Mouse (Mus musculus) layer of hippocampus, adult 2 months (tissue): ENCODE results near the gene Filip1l. TPM values are rescaled to one million over a fixed set of nuclear protein-coding genes. Genes with fewer than 3 reads are reported as not detected.

Experiments
- DNase-seq, 2 experiments: peaks; one replicate each; pipeline ENCODE4 v3.0.0; 2022; ENCODE audit warnings: low spot score in 2 of 2
- H3K27ac ChIP-seq: fragments of 200-600 bp; 2 replicates; pipeline ENCODE4 v1.8.1; 2022
- H3K4me3 ChIP-seq: fragments of 200-600 bp; 2 replicates; pipeline ENCODE4 v1.8.1; 2022; ENCODE audit warnings: mild to moderate bottlenecking
- CTCF ChIP-seq: fragments of 200-600 bp; conservative IDR thresholded peaks from 2 replicates; pipeline ENCODE4 v1.8.1; 2022; ENCODE audit warnings: antibody characterized with exemption, mild to moderate bottlenecking, moderate library complexity
- total RNA-seq, 2 experiments: library from RNA; stranded (reverse); gene quantifications; 2 replicates each; pipeline ENCODE4 v1.2.3; 2021

Gene Filip1l
- total RNA-seq, 2 experiments from 2014 or later = 3.2 to 4.0 TPM

DNA sequence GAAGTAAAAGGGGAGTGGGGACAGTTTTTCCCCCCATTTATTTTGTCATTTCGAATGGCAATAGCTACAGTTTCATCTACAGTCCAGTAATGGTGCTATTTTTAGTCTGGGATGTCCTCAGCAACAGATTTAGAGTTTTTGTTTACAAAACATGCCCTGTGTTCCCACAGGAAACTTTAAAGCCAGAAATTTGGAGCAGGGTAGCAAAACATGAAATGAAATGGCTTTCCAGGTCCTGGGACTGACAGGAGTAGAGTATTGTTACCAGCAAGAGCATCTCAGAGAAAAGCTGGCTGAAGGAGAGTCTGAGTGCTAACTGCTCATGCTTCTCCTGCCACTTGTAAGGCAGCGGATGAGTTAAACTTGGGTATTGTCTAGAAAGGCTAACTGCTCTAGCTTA, 22.8 kb upstream of the Filip1l start:
- TF ChIP-seq CTCF = no peak
- no peak for DNase-seq
- Histone ChIP-seq H3K27ac (no peak overlapping the region), H3K4me3 (no peak overlapping the region)

DNA sequence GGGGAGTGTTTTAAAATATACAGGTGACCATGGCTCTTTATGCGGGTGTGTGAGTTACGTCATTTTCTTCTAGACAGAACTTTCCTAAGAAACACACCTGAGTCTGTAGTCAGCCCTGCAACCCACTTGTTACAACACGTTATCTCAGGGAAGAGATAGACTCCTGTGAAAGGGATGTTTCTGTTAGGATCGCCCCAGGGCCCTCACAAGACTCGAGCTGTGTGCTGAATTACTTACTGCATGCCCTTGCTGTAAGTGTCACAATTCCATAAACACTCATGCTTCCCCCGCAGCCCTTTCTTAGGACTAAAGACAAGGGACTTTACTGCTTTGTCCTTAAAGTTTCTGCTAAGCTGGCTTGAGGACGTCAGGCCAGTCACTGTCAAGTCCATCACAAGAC, 20.6 kb upstream of the Filip1l start:
- Histone ChIP-seq H3K4me3 (no peak overlapping the region), H3K27ac (no peak overlapping the region)
- TF ChIP-seq CTCF = no peak
- no peak for DNase-seq

DNA sequence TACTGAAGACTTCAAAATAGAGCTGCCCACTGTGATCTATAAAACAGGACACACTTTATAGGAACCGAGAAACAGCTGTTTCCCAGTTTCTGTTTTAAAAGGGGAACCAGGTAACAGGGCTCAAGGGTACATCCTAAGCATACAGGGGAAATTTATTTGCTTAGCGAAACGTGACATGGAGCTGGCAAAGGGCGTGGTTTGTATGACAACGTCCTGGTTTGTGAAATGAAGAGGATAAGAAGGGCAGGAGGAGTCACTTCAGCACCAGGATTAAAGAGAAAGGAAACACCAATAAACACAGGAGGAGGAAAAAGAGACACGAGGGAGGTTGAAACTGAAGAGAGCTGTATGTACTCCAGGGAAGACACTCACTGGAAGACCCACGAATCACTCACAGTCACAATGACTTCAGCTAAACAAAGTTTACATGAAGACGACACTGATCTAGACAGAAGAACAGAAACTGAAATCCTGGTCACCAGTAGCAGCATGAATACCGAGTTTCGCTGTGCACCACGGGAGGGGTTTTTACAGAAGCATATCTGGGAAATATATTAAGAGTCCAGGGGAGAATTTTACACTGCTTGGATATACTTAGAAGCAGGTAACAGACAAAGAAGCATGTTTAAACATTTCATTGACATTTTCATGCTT, 16.0 kb upstream of the Filip1l start:
- no peak overlapping the region for H3K4me3 ChIP-seq
- peak overlapping the region; percentile 18; the same call in 1 of the 2 replicates for H3K27ac ChIP-seq
- no peak for DNase-seq
- TF ChIP-seq CTCF = no peak

DNA sequence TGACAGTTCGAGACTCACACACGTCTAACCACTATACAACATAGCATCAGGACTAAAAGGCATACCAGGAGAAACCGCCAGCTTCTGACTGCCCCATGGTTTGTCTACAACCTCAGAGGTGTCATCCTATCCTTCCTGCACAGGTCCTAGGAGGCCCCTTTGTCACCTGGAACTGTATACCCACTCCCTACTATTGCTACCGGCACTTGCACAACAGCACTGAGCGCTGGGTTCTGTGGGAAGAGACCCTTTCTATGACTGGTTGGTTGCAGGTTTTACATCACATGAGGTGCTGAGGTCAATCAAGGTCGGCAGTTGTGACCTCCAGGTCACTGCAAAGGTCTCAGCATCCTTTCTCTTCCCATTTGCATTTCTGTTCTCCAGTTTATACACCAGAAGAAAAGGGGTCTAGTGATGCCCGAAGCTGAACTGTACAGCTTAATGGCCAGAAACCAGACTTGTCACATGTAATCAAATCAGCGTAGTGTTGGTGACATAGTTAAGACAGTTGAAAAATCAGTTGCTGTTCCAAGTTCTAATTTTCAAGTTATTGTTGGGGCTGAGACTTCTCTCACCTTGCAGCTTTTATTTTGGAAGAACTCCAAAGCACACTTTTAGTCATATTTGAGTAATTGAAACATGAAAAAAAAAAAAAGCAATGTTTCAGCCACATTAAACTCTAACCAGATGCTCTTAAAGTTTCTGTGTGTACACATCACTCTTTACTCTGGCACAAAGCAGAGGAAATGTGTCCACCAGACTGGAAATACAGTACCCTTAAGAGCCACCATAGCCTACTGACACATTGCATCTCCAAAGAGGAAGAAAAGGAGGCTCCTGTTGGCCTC, 12.9 kb upstream of the Filip1l start:
- Histone ChIP-seq H3K27ac (no peak overlapping the region), H3K4me3 (no peak overlapping the region)
- no peak for DNase-seq
- no peak for TF ChIP-seq CTCF

DNA sequence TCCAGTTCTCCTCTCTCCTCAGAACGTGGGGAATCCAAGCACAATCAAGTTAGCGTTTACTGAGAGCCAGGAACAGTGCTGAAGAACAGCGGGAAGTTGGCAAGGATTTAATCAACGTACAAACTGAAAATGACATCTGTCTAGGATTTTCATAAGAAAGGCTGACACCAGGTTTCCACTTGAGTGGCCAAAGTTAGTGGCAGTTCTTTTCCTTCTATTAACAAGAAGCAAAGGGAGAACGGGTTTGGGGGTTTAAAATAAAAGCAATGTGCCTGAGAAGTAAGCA, 12.3 kb upstream of the Filip1l start:
- Histone ChIP-seq H3K4me3 (no peak overlapping the region), H3K27ac (no peak overlapping the region)
- TF ChIP-seq CTCF = no peak
- DNase-seq = no peak

GRCm38 (mm10) chr16:57346258-57346657, 6.6 kb upstream of the Filip1l start:
- TF ChIP-seq CTCF = no peak
- no peak for DNase-seq
- H3K4me3 ChIP-seq = no peak overlapping the region
- no peak overlapping the region for H3K27ac ChIP-seq

DNA sequence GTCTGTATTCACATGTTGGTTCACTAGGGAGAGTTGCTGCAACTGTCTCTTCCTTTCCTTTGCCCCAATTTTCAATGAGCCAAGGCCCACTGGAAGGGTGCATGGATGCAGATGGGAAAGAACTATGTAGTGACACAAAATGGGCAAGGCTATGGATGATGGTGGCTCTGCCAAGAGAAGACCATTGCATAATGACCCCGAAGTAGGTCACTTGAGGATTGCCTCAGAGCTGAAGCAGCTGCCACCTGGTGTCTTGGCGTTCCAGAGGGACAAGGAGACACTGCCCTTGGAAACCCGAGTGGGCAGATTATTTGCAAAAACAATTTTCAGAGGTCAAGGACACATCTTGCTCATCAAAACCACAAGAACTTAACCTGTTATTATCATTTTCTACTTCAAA, 3.9 kb upstream of the Filip1l start:
- H3K4me3 ChIP-seq = no peak overlapping the region
- no peak for TF ChIP-seq CTCF
- no peak for DNase-seq
- no peak overlapping the region for H3K27ac ChIP-seq

- H3K4me3 ChIP-seq = no peak overlapping the region
- no peak for DNase-seq
- TF ChIP-seq CTCF = no peak
- H3K27ac ChIP-seq = no peak overlapping the region
Measured at GRCm38 (mm10) chr16:57349689-57350088, 3.2 kb upstream of the Filip1l start.

DNA sequence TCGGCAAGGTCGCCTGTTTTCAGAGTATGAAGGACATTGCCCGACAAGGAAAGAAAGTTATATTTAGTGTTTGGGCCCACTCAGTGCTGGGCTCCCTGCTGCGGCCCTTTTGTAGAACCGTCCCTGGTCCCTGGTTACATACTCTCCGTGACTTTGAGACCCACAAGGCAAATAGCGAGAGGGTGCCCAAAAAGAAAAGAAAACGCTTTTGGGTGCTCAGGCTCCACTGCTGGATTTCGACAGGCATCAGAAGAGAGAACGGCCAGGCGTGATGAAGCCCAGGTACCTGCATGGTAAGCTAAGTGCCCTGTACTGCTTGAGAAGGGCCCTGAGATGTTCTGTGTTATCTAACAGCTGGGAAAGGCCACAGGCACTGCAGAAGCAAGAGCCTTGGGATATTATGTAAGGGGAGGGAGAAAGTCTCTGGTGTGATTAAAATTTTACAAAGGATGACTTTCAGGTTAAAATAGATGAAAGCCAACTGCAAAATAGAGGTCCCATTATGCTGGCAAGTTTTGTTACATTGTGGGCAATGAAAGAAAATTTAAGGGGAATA, 351 bp downstream of the Filip1l start:
- DNase-seq = no peak
- TF ChIP-seq CTCF = no peak
- no peak overlapping the region for H3K27ac ChIP-seq

GRCm38 (mm10) chr16:57353932-57354331, 1.0 kb downstream of the Filip1l start:
- no peak for TF ChIP-seq CTCF

More for the DNA sequence above, 351 bp downstream of the Filip1l start:
- no peak overlapping the region for H3K4me3 ChIP-seq

DNA sequence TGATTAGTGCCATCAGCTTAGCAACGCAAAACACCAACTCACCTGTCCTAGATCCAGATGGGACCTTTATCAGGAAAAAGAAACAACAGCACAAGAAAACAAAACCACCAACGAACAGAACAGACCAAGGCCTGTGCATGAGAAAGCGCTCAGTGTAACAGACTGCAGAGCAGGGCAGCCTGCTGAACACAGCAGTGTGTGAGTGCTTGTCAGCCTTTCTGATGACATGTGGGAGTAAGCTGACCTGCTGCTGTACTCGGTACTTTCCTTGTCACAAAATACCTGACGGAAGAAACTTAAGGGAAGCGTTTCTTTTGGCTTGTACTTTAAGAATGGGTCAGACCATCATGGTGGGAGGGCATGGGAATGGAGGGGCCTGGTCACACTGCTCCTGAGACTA, 3.6 kb downstream of the Filip1l start:
- Histone ChIP-seq H3K4me3 (no peak overlapping the region), H3K27ac (no peak overlapping the region)
- TF ChIP-seq CTCF = no peak
- DNase-seq = no peak

More at GRCm38 (mm10) chr16:57353932-57354331, 1.0 kb downstream of the Filip1l start:
- Histone ChIP-seq H3K27ac (no peak overlapping the region), H3K4me3 (no peak overlapping the region)
- no peak for DNase-seq

DNA sequence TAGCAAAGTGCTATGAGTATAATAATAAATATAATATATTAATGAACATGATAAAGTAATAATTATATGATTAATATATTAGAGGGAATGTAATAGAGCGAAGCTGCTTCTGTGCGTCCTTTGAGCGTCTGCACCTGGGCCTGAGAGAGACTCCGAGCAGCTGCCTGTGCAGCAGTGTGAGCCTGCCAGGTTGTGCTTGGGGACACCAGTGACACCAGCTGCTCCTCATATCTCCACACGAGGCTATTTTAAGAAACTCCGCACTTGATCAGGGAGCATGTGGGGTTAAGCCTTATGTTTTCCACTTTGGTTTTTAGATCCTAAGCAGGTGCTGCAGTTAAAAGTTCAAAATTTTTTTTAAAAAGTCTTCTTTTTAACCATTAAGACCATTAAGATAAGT, 4.1 kb downstream of the Filip1l start:
- Histone ChIP-seq H3K27ac (no peak overlapping the region), H3K4me3 (no peak overlapping the region)
- no peak for DNase-seq
- TF ChIP-seq CTCF = no peak

DNA sequence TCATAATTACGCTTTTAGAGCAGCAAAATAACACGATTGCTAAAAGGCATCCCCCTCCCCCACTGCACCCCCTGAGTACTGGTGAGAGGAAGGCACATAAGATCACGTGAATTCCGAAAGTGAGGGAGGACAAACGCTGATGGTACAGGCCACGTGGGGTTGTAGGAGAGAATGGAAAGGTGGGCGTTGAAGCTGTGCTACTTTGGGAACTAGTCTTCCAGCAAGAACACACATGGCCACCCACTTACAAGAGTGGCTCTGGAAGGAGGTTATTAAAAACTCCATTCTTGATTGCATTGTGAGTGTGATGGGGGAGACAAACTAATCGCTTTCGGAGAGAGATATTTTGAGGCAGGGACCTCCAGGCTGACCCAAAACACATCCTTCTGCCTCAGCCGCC, 6.4 kb downstream of the Filip1l start:
- no peak for TF ChIP-seq CTCF
- Histone ChIP-seq H3K4me3 (no peak overlapping the region), H3K27ac (no peak overlapping the region)
- DNase-seq = no peak

GRCm38 (mm10) chr16:57360785-57361184, 7.9 kb downstream of the Filip1l start:
- no peak overlapping the region for H3K4me3 ChIP-seq
- H3K27ac ChIP-seq = no peak overlapping the region
- DNase-seq = no peak
- no peak for TF ChIP-seq CTCF
